Mouse (Mus musculus) urinary bladder, adult 2 months (tissue): ENCODE data around the gene Apbb1. TPM values are rescaled to one million over a fixed set of nuclear protein-coding genes. Genes with fewer than 3 reads are reported as not detected.
A peak's percentile ranks its signal among the peaks of the same experiment; 100 is the strongest.

ENCODE experiments used
- DNase-seq: peaks from one replicate; pipeline ENCODE4 v3.0.0; 2022; ENCODE audit warnings: low spot score
- polyA plus RNA-seq: library from polyadenylated mRNA; depleted of rRNA; stranded (reverse); fragments of >200 nt; gene quantifications from 2 replicates; pipeline ENCODE4 v1.2.3, GENCODE M21; 2012; rRNA removed

The Apbb1 gene
- polyA plus RNA-seq, 1 experiment: 36.9 TPM

DNA sequence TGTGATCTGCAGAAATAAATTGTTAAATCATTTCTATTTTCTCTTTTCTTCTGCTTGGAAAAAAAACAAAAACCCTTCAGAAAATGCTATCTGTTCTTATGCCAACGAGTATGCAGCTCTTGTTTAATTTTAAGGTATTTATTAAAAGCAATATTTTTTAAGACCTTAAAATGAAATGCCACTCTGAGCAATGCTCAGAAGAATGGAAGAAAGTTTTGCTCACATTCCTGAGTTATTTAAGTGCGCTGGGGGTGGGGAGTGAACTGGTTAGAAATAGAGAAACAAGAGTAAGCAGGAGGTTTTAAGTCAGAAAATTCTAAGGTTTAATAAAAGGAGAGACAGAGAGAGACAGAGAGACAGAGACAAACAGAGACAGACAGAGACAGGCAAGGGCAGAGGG lies 61.7 kb downstream of the Apbb1 start:
- no peak for DNase-seq

DNA sequence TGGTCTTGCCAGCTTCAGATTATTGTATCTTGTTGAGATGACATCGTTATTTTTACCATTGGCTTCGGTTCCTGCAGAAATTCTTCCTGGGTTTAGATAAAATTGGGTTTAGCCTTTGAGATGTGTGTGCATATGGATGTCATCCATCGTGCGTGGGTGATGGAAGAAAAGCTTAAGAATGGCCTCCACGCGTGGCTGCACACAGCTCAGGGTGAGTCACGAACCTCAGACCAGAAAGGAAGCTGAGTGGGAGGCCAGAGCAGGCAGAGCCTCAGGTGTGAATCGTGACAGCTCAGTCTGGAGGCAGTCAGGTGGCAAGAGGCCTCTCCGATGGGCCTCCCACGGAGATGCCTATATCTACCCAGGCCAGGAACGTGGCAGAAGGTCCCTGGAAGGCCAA lies 62.1 kb downstream of the Apbb1 start:
- no peak for DNase-seq

DNA sequence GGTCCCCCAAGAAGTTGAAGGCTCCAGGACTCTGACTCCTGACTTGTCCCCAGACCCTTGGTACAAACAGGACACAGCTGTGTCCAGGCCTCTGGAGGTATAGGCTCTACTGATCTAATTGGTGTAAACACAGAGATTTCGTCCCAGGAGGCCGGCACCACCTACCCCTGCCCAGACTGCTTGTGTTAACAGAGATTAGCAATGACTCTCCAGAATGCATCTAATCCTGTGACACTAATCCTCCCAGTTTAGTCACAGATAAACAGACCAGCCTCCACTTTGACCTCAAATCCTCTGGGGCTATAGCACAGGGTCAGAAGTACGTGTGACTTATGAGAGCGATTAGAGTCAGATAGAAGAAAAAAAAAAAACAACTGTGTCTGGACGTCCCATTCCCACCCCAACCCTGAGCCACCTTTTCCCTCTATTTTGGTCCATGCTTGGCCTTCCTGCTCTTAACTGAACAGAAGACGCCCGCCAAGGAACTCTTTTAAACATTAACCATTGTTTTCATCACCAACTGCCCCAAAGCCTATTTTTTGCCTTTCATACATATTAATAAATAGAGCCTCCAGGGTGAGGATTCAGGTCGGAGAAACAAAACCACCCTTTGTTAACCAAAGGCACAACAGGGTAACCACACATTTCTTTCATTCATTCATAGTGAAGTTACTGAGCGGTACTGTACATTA lies 64.6 kb downstream of the Apbb1 start:
- DNase-seq: no peak

DNA sequence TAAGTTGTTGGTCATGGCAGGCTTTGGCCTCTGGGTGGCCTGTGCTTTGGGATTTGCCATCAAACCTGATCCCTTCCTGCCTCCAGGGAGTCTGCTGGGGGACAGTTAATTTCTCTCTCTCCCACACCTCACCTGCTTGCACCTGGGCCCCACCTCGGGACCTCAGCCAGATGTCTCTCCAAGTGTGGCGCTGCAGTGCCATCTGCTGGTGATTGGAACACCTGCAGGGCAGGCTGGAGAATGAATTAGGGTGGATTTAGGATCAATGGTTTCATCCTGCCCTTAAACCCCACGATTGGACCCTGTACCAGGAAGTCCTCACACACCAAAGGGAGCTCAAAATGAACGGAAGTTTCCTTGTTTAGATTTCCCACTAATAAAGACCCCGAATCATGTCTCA lies 66.3 kb downstream of the Apbb1 start:
- DNase-seq: peak; percentile 43

DNA sequence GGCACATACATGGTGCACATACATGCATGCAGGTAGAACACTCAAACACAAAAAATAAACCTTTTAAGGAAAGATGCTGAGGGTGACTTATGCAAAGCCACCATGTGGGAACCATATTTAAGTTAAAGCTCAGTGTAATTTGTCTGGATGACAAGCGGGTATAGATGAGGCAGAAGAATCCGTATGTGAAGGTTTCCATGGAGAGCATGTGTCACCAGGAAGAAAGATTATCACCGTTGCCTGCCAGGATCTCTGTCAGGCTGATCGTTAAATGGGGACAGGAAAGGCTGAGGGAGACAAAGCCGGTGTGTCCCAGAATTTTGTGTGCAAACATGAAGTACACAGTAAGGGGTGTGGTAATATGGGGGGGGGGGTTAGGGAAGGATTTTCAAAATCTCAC lies 66.9 kb downstream of the Apbb1 start:
- DNase-seq: no peak

DNA sequence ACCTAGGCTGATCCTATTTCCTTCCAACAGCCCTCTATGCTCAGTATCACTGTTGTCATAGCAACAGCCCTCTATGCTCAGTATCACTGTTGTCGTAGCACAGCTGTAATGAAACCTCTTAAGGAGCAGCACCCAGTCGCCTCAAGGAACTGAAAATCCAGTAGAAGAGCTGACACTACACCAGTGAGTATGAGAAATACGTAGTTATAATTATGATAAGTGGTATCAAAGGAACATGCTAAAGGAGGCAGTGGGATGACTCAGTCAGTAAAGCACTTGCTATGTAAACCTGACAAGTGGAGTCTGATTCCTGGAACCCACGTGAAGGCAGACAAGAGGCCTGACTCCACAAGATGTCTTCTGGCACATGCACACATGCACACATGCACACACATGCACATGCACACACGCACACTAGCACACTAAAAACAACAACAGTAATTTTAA lies 67.6 kb downstream of the Apbb1 start:
- no peak for DNase-seq

DNA sequence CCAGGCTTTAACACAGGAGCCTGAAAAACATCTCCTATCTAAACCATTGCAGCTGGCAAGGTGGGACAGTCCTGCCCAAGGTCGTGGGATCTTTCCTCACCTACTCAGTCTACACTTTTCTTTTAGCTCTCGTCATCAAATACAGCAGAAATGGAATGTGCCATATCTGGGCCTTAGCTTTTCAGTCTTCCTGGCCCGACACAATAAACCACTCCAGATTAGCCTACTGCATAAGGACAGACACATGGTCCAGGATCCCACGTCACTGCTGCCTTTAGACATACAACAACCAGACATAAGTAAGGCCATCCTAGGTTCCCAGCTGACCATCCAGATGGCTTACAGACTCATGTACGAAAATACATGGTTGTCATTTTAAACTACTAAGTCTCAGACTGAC lies 71.3 kb downstream of the Apbb1 start:
- no peak for DNase-seq

Other genes with a start within 250 kb of the Apbb1 start
- gene Olfr690, start 247.5 kb downstream of the Apbb1 start, polyA plus RNA-seq: not detected in 2 replicates
- gene Olfr691, start 239.4 kb downstream of the Apbb1 start, polyA plus RNA-seq: 0.03 TPM in 1 of 2 replicates, not detected in the other
- gene Olfr692, start 213.4 kb downstream of the Apbb1 start, polyA plus RNA-seq: not detected in 2 replicates
- not detected in 2 replicates for gene Gm5901, start 206.6 kb downstream of the Apbb1 start, polyA plus RNA-seq
- gene Fam160a2, start 181.6 kb downstream of the Apbb1 start, polyA plus RNA-seq: 28.4 and 31.5 TPM in 2 replicates
- gene Cnga4, start 177.1 kb downstream of the Apbb1 start, polyA plus RNA-seq: 0.04 and 0.10 TPM in 2 replicates
- gene Cckbr, start 155.9 kb downstream of the Apbb1 start, polyA plus RNA-seq: not detected in 2 replicates
- 209 and 233 TPM in 2 replicates for gene Cavin3, start 99.4 kb downstream of the Apbb1 start, polyA plus RNA-seq
- gene Smpd1, start 27.3 kb downstream of the Apbb1 start, polyA plus RNA-seq: 31.3 and 38.4 TPM in 2 replicates
- 1.6 and 2.1 TPM in 2 replicates for gene Hpx, start 18.5 kb upstream of the Apbb1 start, polyA plus RNA-seq
- gene Trim3, start 51.9 kb upstream of the Apbb1 start, polyA plus RNA-seq: 57.0 and 64.8 TPM in 2 replicates
- 90.1 and 108 TPM in 2 replicates for gene Timm10b, start 58.4 kb upstream of the Apbb1 start, polyA plus RNA-seq
- gene Arfip2, start 58.8 kb upstream of the Apbb1 start, polyA plus RNA-seq: 92.6 and 125 TPM in 2 replicates
- 49.2 and 53.0 TPM in 2 replicates for gene Gm45799, start 58.9 kb upstream of the Apbb1 start, polyA plus RNA-seq
- gene Dnhd1, start 69.2 kb upstream of the Apbb1 start, polyA plus RNA-seq: 5.1 and 5.5 TPM in 2 replicates
- 488 and 618 TPM in 2 replicates for gene Ilk, start 154.9 kb upstream of the Apbb1 start, polyA plus RNA-seq
- 17.0 and 17.1 TPM in 2 replicates for gene Rrp8, start 155.7 kb upstream of the Apbb1 start, polyA plus RNA-seq
- 150 and 171 TPM in 2 replicates for gene Taf10, start 162.7 kb upstream of the Apbb1 start, polyA plus RNA-seq
- gene Tpp1, start 170.6 kb upstream of the Apbb1 start, polyA plus RNA-seq: 130 and 144 TPM in 2 replicates
- 4.4 and 7.4 TPM in 2 replicates for gene Dchs1, start 206.0 kb upstream of the Apbb1 start, polyA plus RNA-seq
- gene Mrpl17, start 229.4 kb upstream of the Apbb1 start, polyA plus RNA-seq: 218 and 233 TPM in 2 replicates